ENCODE assay signal across 28 mouse cellular contexts in the genomic region with DNA sequence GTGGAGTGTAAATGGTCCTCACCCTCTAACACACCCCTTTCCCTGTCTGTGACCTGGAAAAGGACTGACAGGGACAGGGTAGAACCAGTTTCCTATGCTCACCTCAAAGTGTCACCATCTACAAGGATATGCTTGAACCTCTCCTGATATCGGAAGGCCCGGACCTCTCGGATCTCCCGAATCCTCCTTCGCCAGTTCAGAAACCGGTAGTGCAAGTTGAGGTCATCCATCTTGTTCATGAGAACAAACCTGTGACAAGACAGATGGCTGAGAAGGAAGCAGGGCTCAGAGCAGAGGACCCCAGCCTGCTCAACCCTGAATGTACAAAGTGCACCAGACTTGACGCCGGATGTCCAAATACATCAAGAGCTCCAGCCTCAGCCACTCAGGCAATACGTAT. TPM values are rescaled to one million over a fixed set of nuclear protein-coding genes. Genes with fewer than 3 reads are reported as not detected.
DNase-seq lines count a peak whose midpoint lies in the region; ATAC-seq and TF ChIP-seq lines count a peak whose summit lies in the region.
"Had no signal": no experiment of that assay in that cellular context is flagged by ENCODE, and none has a peak within 500 bp of the region (broad histone marks: within the 10 kb centered on the region; RNA-seq: fewer than 3 reads in every experiment).

No protein-coding gene starts in this region.

- H3K27me3 ChIP-seq in kidney, embryonic 16.5 days (ENCODE audit: insufficient read depth, low read length), result no peaks in the 10 kb centered on the region
- H3K27me3 ChIP-seq in stomach, embryonic 14.5 days (ENCODE audit: control insufficient read depth, insufficient read depth, low read length), result no peaks in the 10 kb centered on the region
- no peaks in the 10 kb centered on the region for H3K27me3 ChIP-seq in stomach, postnatal 0 days (ENCODE audit: control insufficient read depth, insufficient read depth, low read length)
- no peaks in the 10 kb centered on the region for H3K27me3 ChIP-seq in stomach, embryonic 16.5 days (ENCODE audit: control insufficient read depth, insufficient read depth, low read length)
- H3K27me3 ChIP-seq: embryonic facial prominence, embryonic 12.5 days; forebrain, embryonic 12.5 days; heart, embryonic 12.5 days; heart, embryonic 15.5 days had no signal

- ATAC-seq in kidney, embryonic 16.5 days (ENCODE audit: low FRiP score, low TSS enrichment), result no peak
- no peak for ATAC-seq in stomach, embryonic 14.5 days (ENCODE audit: insufficient number of reproducible peaks, insufficient read depth, low FRiP score, low read depth)
- ATAC-seq in stomach, postnatal 0 days (ENCODE audit: low FRiP score, low TSS enrichment), result no peak
- ATAC-seq in stomach, embryonic 16.5 days (ENCODE audit: insufficient read depth, low FRiP score), result no peak
- ATAC-seq: activated CD4-positive, CD25-positive, alpha-beta regulatory T cell, adult 4 months; CD4-positive, CD25-positive, alpha-beta regulatory T cell, adult 4 months; forebrain, postnatal 0 days; hindbrain, postnatal 0 days had no signal

- no peak overlapping the region for H3K9ac ChIP-seq in kidney, embryonic 16.5 days (replicated peaks; ENCODE audit: low read length)
- H3K9ac ChIP-seq in stomach, embryonic 14.5 days (replicated peaks; ENCODE audit: low read depth, low read length), result no peak overlapping the region
- H3K9ac ChIP-seq in stomach, postnatal 0 days (ENCODE audit: low read length), result no peak overlapping the region
- no peak overlapping the region for H3K9ac ChIP-seq in stomach, embryonic 16.5 days (ENCODE audit: low read length)
- H3K9ac ChIP-seq: embryonic facial prominence, embryonic 12.5 days; forebrain, embryonic 12.5 days; forebrain, postnatal 0 days; heart, embryonic 12.5 days; heart, embryonic 15.5 days; hindbrain, embryonic 14.5 days had no signal

- no peak overlapping the region for H3K4me2 ChIP-seq in kidney, embryonic 16.5 days (replicated peaks; ENCODE audit: low read depth, low read length)
- no peak overlapping the region for H3K4me2 ChIP-seq in stomach, embryonic 14.5 days (replicated peaks; ENCODE audit: low read depth, low read length)
- no peak overlapping the region for H3K4me2 ChIP-seq in stomach, postnatal 0 days (replicated peaks; ENCODE audit: low read depth)
- H3K4me2 ChIP-seq in stomach, embryonic 16.5 days (ENCODE audit: low read depth, low read length), result no peak overlapping the region
- H3K4me2 ChIP-seq: embryonic facial prominence, embryonic 12.5 days; forebrain, embryonic 12.5 days; heart, embryonic 12.5 days; heart, embryonic 15.5 days; hindbrain, embryonic 14.5 days had no signal

- no peak for TF ChIP-seq EP300 in stomach, postnatal 0 days (optimal IDR thresholded peaks at IDR 0.05)

- no peaks in the 10 kb centered on the region for H3K9me3 ChIP-seq in kidney, embryonic 16.5 days (ENCODE audit: low read length)
- H3K9me3 ChIP-seq in stomach, embryonic 14.5 days (ENCODE audit: control insufficient read depth, low read depth, low read length), result no peaks in the 10 kb centered on the region
- H3K9me3 ChIP-seq in stomach, postnatal 0 days (ENCODE audit: control insufficient read depth, low read length), result no peaks in the 10 kb centered on the region
- no peaks in the 10 kb centered on the region for H3K9me3 ChIP-seq in stomach, embryonic 16.5 days (replicated peaks; ENCODE audit: control insufficient read depth, low read length)
- H3K9me3 ChIP-seq: embryonic facial prominence, embryonic 12.5 days; forebrain, embryonic 12.5 days; heart, embryonic 12.5 days; heart, embryonic 15.5 days had no signal

- intact Hi-C loops in heart, postnatal 14 days (cut with DNase I), result no loop called here

- no peak overlapping the region for H3K27ac ChIP-seq in kidney, embryonic 16.5 days (ENCODE audit: low read length)
- peak overlapping the region; percentile 15; the same call in 1 of the 2 replicates for H3K27ac ChIP-seq in stomach, embryonic 14.5 days (ENCODE audit: low read length)
- H3K27ac ChIP-seq in stomach, postnatal 0 days (replicated peaks), result no peak overlapping the region
- H3K27ac ChIP-seq in stomach, embryonic 16.5 days (ENCODE audit: low read length), result peak overlapping the region; percentile 28
- H3K27ac ChIP-seq: embryonic facial prominence, embryonic 12.5 days; forebrain, embryonic 12.5 days; gastrocnemius, adult 2 months; heart, embryonic 15.5 days; hindbrain, embryonic 14.5 days; hindbrain, postnatal 0 days had no signal

- 84% methylated on average over 9 of the region's 9 CpGs for WGBS in kidney, embryonic 16.5 days
- WGBS in stomach, embryonic 14.5 days, result 71% methylated on average over 9 of the region's 9 CpGs
- 64% methylated on average over 9 of the region's 9 CpGs for WGBS in stomach, postnatal 0 days
- WGBS in stomach, embryonic 16.5 days, result 73% methylated on average over 9 of the region's 9 CpGs

- H3K4me3 ChIP-seq in kidney, embryonic 16.5 days (ENCODE audit: low read length), result no peak overlapping the region
- no peak overlapping the region for H3K4me3 ChIP-seq in stomach, embryonic 14.5 days (ENCODE audit: low read depth, low read length)
- no peak overlapping the region for H3K4me3 ChIP-seq in stomach, postnatal 0 days (ENCODE audit: low read depth, low read length)
- no peak overlapping the region for H3K4me3 ChIP-seq in stomach, embryonic 16.5 days (replicated peaks; ENCODE audit: low read length)
- H3K4me3 ChIP-seq: embryonic facial prominence, embryonic 12.5 days; erythroblast, embryonic 14.5 days; forebrain, embryonic 12.5 days; gastrocnemius, adult 2 months; heart, embryonic 12.5 days; heart, embryonic 15.5 days had no signal

- TF ChIP-seq CTCF in stomach, postnatal 0 days (IDR thresholded peaks at IDR 0.05; ENCODE audit: low read depth), result no peak

- DNase-seq in heart, adult 11 months, result peak; percentile 85
- no peak for DNase-seq in heart, postnatal 14 days
- DNase-seq in kidney, postnatal 10 days, result peak; percentile 12
- DNase-seq in stomach, postnatal 0 days (ENCODE audit: low spot score), result no peak
- no peak for DNase-seq in T-cell, adult 2 months (ENCODE audit: low spot score)
- DNase-seq: adrenal gland, adult 8-10 months; adrenal gland, postnatal 25 days; cerebellum, adult 18-20 months; cerebellum, adult 9-10 months; cerebellum, postnatal 14 days; forebrain, postnatal 0 days; gastrocnemius, adult 2 months; gastrocnemius, postnatal 14 days; heart, adult 18-20 months; heart, postnatal 10 days; heart, postnatal 4 days had no signal

- peaks cover 11% of the 10 kb centered on the region for H3K4me1 ChIP-seq in kidney, embryonic 16.5 days (ENCODE audit: insufficient read depth, low read length)
- H3K4me1 ChIP-seq in stomach, embryonic 14.5 days (ENCODE audit: control insufficient read depth, insufficient read depth, low read length), result peaks cover 13% of the 10 kb centered on the region; the same call in 1 of the 2 replicates
- no peaks in the 10 kb centered on the region for H3K4me1 ChIP-seq in stomach, postnatal 0 days (replicated peaks; ENCODE audit: control insufficient read depth, insufficient read depth)
- H3K4me1 ChIP-seq in stomach, embryonic 16.5 days (ENCODE audit: control insufficient read depth, insufficient read depth, low read length), result peaks cover 14% of the 10 kb centered on the region; the same call in 1 of the 2 replicates

- H3K36me3 ChIP-seq in kidney, embryonic 16.5 days (ENCODE audit: insufficient read depth, low read length), result peaks cover 31% of the 10 kb centered on the region
- H3K36me3 ChIP-seq in stomach, embryonic 14.5 days (ENCODE audit: control insufficient read depth, insufficient read depth, low read length), result peaks cover 42% of the 10 kb centered on the region
- peaks cover 23% of the 10 kb centered on the region for H3K36me3 ChIP-seq in stomach, postnatal 0 days (ENCODE audit: control insufficient read depth, insufficient read depth, low read length)
- peaks cover 14% of the 10 kb centered on the region for H3K36me3 ChIP-seq in stomach, embryonic 16.5 days (ENCODE audit: control insufficient read depth, insufficient read depth, low read length)

RNA-seq across cellular contexts. Expression of a gene that starts 2.7 kb away (rescaled TPM):
- 10 to 100 TPM; 14.0 to 17.5 TPM for total RNA-seq in heart, postnatal 14 days (2021)
- polyA plus RNA-seq in kidney, embryonic 16.5 days (2015; fragmentation: Nextera tagmentation; extraction: Ambion mirVana), result 19.0 and 22.4 TPM in 2 replicates
- 15.2 and 16.7 TPM in 2 replicates for polyA plus RNA-seq in stomach, embryonic 14.5 days (2014; fragmentation: Nextera tagmentation; extraction: Ambion mirVana)
- 28.5 and 29.0 TPM in 2 replicates for polyA plus RNA-seq in stomach, postnatal 0 days (2015; fragmentation: Nextera tagmentation; extraction: Ambion mirVana)
- 29.2 and 35.0 TPM in 2 replicates for polyA plus RNA-seq in stomach, embryonic 16.5 days (2015; fragmentation: Nextera tagmentation; extraction: Ambion mirVana)

RNA-seq across cellular contexts. Expression of a gene that starts 10.8 kb away (rescaled TPM):
- 10 to 100 TPM; 42.0 to 51.8 TPM for total RNA-seq in heart, postnatal 14 days (2021)
- 33.0 and 33.9 TPM in 2 replicates for polyA plus RNA-seq in kidney, embryonic 16.5 days (2015; fragmentation: Nextera tagmentation; extraction: Ambion mirVana)
- polyA plus RNA-seq in stomach, embryonic 14.5 days (2014; fragmentation: Nextera tagmentation; extraction: Ambion mirVana), result 12.4 and 13.1 TPM in 2 replicates
- 30.6 and 39.5 TPM in 2 replicates for polyA plus RNA-seq in stomach, postnatal 0 days (2015; fragmentation: Nextera tagmentation; extraction: Ambion mirVana)
- polyA plus RNA-seq in stomach, embryonic 16.5 days (2015; fragmentation: Nextera tagmentation; extraction: Ambion mirVana), result 18.5 and 21.2 TPM in 2 replicates

RNA-seq across cellular contexts. Expression of a gene that starts 17.0 kb away (rescaled TPM):
- total RNA-seq in heart, postnatal 14 days (2021), result under 1 TPM in 1 of 2 experiments, not detected in 1; 0.17 TPM
- 0.40 and 0.41 TPM in 2 replicates for polyA plus RNA-seq in kidney, embryonic 16.5 days (2015; fragmentation: Nextera tagmentation; extraction: Ambion mirVana)
- polyA plus RNA-seq in stomach, embryonic 14.5 days (2014; fragmentation: Nextera tagmentation; extraction: Ambion mirVana), result 2.1 and 2.2 TPM in 2 replicates
- polyA plus RNA-seq in stomach, postnatal 0 days (2015; fragmentation: Nextera tagmentation; extraction: Ambion mirVana), result 5.9 and 6.0 TPM in 2 replicates
- 5.4 and 6.2 TPM in 2 replicates for polyA plus RNA-seq in stomach, embryonic 16.5 days (2015; fragmentation: Nextera tagmentation; extraction: Ambion mirVana)
- total RNA-seq: heart, adult 18-20 months had no signal
- polyA plus RNA-seq: hindbrain, embryonic 14.5 days had no signal

RNA-seq across cellular contexts. Expression of a gene that starts 33.1 kb away (rescaled TPM):
- total RNA-seq in heart, postnatal 14 days (2021), result 100 to 1,000 TPM; 119 to 121 TPM
- polyA plus RNA-seq in kidney, embryonic 16.5 days (2015; fragmentation: Nextera tagmentation; extraction: Ambion mirVana), result 51.2 and 56.3 TPM in 2 replicates
- 42.6 and 48.5 TPM in 2 replicates for polyA plus RNA-seq in stomach, embryonic 14.5 days (2014; fragmentation: Nextera tagmentation; extraction: Ambion mirVana)
- 11.9 and 15.5 TPM in 2 replicates for polyA plus RNA-seq in stomach, postnatal 0 days (2015; fragmentation: Nextera tagmentation; extraction: Ambion mirVana)
- 41.2 and 43.0 TPM in 2 replicates for polyA plus RNA-seq in stomach, embryonic 16.5 days (2015; fragmentation: Nextera tagmentation; extraction: Ambion mirVana)

RNA-seq across cellular contexts. Expression of a gene that starts 59.7 kb away (rescaled TPM):
- total RNA-seq in heart, postnatal 14 days (2021), result 100 to 1,000 TPM; 130 to 147 TPM
- polyA plus RNA-seq in kidney, embryonic 16.5 days (2015; fragmentation: Nextera tagmentation; extraction: Ambion mirVana), result 137 and 140 TPM in 2 replicates
- 129 and 134 TPM in 2 replicates for polyA plus RNA-seq in stomach, embryonic 14.5 days (2014; fragmentation: Nextera tagmentation; extraction: Ambion mirVana)
- 46.5 and 48.4 TPM in 2 replicates for polyA plus RNA-seq in stomach, postnatal 0 days (2015; fragmentation: Nextera tagmentation; extraction: Ambion mirVana)
- 108 and 122 TPM in 2 replicates for polyA plus RNA-seq in stomach, embryonic 16.5 days (2015; fragmentation: Nextera tagmentation; extraction: Ambion mirVana)

Comparison
In these comparisons a context has a peak if more than half of its experiments do, and no peak if none do; other contexts are left out.
1. DNase-seq: peak in heart, adult 11 months (single experiment) and kidney, postnatal 10 days (single experiment); none in heart, postnatal 14 days (0 of 2), stomach, postnatal 0 days (single experiment) and T-cell, adult 2 months (single experiment).
2. H3K27ac ChIP-seq: peak in stomach, embryonic 14.5 days (single experiment) and stomach, embryonic 16.5 days (single experiment); none in kidney, embryonic 16.5 days (single experiment) and stomach, postnatal 0 days (single experiment).